Mouse (Mus musculus) lung, postnatal 4 days (tissue): ENCODE data around the gene Vmn1r101.
"Not testable (repeated sequence)": the region's sequence is repeated elsewhere in the genome, so short reads cannot be mapped to it uniquely, and the experiment has no call there.

Source experiments
- DNase-seq, 2 experiments: peaks; one replicate each; pipeline ENCODE4 v3.0.0; 2021

Gene Vmn1r101

DNA sequence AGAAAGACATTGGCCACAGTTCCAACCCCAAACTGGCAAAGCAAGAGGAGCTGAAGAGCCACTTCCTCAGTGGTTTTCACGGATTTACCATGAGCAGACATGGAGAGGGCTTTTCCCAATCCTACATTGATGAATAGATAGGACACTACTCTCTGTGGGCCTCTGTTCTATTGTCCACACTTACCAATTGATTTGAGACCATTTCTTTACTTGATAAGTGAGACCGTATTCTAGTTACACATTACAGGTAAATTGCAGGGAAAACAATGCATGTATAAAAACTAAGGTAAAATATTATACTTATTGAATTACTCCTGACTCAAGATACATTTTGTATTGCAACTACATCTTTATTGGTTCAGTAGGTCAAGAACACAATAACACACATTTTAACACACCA, at the start of gene Vmn1r101:
Gene Vmn1r101 (minus strand): TSS at position 101 of the 400 bp plus-strand sequence.
- not testable (repeated sequence) for DNase-seq

DNA sequence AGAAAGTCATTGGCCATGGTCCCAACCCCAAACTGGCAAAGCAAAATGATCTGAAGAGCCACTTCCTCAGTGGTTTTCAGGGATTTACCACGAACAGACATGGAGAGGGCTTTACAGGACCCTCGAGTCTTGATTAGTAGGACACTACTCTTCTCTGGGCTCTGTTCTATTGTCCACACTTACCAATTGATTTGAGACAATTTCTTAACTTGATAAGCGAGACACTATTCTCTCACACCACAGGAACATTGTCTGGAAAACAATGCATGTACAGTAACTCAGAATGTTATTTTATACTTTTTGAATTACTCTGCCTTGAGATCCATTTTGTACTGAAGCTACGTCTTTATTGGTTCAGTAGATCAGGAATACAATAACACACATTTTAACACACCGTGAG, 32.4 kb upstream of the Vmn1r101 start, which contains the start of gene Gm10670:
Gene Gm10670 (minus strand): TSS at position 101 of the 400 bp plus-strand sequence.
- DNase-seq, result not testable (repeated sequence)

DNA sequence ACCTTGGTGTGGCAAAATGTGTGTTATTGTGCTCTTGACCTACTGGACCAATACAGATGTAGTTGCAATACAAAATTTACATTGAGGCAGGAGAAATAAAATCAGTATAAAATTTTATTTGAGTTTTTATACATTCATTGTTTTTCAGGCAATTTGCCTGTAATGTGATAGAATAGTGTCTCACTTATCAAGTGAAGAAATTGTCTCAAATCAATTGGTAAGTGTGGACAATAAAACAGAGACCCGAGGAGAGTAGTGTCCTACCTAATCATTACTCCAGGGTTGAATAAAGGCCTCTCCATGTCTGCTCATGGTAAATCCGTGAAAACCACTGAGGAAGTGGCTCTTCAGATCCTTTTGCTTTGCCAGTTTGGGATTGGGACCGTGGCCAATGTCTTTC, 24.8 kb downstream of the Vmn1r101 start, which contains the start of gene Vmn1r100:
Gene Vmn1r100 (plus strand): TSS at position 301 of the 400 bp plus-strand sequence.
- not testable (repeated sequence) for DNase-seq
